Mouse (Mus musculus): ENCODE data around the gene Fam69a.
"Not testable (repeated sequence)": the region's sequence is repeated elsewhere in the genome, so short reads cannot be mapped to it uniquely, and the experiment has no call there.

Gene Fam69a

DNA sequence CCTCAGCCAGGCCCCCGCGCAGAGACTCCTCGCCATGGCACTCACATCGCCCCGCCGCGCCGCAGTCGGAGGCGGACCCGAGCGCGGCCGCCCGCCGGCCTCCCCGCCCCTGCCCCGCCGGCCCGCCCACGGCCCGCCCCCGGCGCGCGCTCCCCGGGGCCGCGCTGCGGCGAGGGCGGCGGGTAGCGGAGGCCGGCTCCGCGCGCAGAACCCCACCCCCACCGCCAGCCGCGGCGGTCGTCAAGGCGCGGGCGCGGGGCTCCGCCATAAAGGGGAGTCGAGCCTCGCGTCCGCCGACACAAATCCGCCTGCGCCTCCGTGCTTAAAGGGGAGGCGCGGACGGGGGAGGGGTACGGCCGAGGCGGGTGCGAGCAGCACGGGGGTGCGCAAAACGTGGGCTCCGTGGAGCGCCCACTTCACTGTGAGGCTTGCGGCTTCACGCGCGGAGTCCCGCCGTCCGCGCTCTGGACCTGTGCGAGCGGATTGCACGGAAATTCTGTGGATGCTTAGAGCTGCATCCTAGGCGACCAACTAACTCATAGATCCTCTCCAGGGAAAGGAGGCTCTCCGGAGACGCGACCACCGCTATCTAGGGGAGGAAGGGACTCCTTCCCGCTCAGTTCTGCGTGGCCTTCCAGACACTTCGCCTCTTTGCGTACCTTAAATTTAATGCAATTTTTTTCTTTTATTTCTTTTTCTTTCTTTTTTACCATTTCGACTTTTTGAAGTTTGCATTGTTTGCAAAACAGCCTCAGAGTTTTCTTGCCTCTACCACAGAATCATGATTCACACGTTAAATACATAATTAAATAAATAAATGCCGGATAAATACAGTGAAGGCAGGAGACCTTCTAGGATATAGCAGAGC lies at the start of gene Fam69a:
TSS of gene Fam69a (minus strand) at position 119 of the 868 bp plus-strand sequence.
- DNase-seq (ENCODE audit: low spot score), result peak; percentile 63

DNA sequence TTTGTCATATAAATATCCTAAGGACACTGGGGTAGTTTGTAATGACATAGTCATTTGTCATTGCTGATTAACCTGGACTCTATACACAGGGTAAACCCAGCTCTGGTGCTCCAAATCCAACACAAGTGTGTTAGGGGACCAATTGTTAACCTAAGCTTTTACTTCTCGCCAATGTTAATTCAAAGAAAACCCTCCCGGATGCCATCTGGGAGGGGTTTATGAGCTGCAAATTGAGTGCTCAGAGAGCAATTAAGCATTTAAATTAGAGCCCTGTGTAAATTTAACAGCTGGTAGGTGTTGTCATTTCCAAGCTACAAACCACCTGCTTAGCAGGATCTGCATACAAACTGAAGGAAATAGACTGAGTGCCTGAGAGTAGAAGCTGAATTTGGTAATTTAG lies 48.6 kb upstream of the Fam69a start:
- no peak for DNase-seq (ENCODE audit: low spot score)

DNA sequence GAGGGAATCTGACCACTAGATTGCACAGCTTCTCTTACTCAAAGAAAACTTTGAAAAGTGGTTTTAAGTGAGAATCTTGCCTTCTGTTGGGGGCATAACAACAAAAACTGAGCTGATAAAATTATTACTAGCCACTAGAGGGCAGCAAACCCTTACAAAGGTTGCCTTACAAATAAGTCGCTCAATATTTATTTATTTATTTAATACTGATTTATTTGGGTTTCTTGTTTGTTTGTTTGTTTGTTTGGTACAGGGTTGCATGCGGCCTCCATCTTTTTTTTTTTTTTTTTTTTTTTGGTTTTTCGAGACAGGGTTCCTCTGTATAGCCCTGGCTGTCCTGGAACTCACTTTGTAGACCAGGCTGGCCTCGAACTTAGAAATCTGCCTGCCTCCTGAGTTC lies 47.3 kb upstream of the Fam69a start:
- DNase-seq (ENCODE audit: low spot score), result no peak

DNA sequence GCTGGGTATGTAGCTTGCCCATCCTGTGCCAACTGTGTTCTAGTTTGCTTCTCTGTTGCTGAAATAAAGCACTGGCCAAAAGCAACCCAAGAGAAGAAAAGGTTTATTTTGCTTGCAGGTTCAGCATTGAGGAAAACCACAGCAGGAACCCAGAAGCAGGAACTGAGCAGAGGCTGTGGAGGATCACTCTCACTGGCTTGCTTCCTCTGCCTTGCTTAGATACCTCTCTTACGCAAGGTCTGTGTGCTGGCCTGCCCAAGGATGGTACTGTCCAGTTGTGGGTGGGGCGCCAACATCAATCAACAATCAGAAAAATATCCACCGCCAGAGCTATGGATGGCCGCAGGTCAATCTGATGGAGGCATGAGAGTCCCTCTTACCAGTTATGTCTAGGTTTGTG lies 44.4 kb upstream of the Fam69a start:
- DNase-seq (ENCODE audit: low spot score), result no peak

DNA sequence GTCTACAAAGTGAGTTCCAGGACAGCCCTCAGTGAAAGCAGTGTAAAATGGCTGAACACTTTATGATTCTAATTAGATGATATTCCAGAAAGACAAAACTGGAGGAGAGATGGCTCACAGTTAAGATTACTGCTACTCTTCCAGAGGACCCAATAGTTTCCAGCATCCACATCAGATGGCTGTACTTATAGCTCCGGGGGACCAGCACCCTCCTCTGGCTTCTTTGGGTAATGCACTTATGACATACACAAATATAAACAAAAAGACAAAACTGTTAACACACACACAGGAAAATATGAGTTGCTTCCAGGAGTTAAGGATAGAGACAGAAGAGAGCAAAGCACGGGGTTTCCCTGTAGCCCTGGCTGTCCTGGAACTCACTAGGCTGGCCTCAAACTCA lies 43.1 kb upstream of the Fam69a start:
- DNase-seq (ENCODE audit: low spot score), result no peak

DNA sequence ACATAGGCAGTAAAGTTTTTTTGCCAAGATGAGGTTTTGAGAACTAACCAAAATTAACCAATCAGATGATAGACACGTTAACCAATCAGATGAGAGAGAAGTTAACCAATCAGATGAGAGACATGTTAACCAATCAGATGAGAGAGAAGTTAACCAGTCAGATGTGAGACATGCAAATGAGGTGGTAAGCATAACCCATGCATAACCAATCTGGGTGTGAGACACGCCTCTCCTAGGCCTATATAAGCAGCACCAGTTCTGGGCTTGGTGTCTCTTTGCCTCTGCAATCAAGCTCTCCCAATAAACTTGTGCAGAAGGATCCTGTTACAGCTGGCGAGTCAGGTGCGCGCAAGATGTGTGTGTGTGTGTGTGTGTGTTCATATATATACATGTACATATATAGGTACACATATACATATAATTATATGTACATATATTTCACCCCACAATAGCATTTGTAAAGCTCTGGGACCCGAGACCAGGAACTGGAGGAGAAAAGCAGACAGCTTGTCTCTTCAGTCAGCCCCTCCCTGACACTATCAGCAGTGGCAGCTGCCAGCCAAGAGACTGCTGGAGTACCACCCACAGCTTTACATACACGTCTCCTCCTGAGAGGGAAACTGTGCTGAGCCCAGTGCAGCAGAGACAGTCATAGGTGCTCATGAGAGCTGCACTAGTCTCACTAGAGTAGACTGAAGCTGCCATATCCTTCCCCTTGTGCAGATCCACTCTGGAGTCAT lies 42.1 kb upstream of the Fam69a start:
- DNase-seq (ENCODE audit: low spot score), result not testable (repeated sequence)

DNA sequence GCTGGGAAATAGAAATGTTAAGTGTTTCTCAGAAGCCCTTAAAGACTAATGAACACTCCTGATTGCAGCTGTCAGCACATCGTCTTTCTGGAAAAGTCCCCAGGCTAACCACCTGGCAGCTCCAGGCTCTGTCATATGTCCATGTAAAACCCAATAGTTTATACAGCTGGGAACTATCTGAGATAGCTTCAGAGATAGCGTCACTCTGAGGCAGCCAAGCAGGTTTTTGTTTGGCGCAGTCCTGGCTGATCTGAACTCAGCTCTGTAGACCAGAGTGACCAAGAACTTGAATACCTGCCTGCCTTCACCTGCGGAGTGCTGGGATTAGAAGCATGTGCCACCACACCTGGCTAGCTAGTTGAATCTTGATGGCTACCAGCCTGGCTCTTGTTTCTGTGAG lies 41.3 kb upstream of the Fam69a start:
- no peak for DNase-seq (ENCODE audit: low spot score)

DNA sequence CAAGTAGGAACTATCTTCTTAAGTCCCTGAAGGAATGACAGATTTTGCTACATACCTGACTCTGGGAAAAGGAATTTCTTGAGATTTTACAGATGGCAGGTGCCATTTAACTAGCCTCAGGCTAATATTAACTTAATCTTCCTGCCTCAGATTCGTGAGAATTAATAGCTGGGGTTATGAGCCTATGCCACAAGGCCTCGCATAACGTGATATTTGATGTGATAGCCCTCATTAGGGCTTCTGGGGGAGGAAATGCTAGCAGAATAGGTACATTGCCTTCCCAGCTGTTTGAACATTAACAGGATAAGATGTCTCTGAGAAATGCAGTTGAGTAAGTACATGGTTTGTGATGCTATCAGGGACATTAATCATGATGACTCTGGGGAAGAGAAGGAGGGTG lies 34.5 kb upstream of the Fam69a start:
- no peak for DNase-seq (ENCODE audit: low spot score)

DNA sequence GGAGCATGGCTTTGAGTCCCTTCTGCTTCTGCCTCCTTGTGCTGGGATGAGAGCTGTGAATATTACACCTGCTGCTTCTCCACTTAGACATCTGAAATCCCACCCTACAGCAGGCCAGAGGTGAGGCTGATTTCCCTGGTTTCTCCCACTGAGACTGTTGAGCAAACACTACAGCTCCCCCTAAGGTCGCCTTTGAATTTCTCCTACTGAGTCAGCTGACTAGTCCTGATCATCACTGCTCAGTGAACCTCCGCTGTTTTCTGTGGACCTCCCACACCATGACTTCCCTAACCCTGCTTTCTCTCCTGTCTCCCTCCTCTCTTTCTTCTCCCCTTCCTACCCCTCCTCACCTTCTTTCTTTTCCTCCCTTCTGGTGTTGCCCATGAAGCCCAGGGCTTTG lies 32.5 kb upstream of the Fam69a start:
- DNase-seq (ENCODE audit: low spot score), result no peak

DNA sequence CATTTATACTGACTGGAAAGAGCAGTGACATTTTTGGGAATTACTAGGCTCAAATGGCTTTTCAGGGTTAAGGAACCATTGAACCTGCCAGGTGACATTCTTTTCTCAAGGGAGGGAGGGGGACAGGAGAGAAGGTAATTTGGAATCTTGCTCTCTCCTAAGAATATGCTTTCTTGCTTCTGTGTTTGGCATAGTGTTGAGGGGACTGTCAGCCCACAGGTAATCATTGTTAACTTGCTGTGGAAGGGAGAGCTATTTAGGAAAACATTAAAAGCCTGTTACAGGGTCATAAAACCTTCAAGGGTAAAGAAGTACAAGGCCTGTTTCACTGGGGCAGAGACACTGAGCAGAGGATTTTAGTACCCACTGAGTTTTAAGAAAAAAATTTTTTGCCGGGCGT lies 30.3 kb upstream of the Fam69a start:
- DNase-seq (ENCODE audit: low spot score), result no peak

DNA sequence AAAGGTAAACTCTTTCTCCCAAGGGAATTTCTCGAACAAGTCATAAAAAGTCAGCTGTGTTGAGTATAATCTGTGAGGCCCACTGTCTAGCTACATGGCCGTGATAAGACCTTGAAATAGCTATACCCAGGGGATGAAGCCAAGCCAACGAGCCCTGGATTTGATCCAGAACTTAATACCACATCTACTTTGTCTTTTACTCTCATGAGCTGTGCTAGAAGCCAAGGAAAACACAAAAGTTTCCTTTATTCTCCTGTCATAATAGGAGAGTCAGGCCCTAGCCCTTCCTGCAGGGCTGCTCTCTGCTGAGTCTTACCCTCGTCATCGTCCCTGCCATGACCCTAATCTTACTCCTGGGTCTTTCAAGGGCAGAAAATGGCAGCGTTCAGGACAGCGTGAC lies 28.5 kb upstream of the Fam69a start:
- no peak for DNase-seq (ENCODE audit: low spot score)

DNA sequence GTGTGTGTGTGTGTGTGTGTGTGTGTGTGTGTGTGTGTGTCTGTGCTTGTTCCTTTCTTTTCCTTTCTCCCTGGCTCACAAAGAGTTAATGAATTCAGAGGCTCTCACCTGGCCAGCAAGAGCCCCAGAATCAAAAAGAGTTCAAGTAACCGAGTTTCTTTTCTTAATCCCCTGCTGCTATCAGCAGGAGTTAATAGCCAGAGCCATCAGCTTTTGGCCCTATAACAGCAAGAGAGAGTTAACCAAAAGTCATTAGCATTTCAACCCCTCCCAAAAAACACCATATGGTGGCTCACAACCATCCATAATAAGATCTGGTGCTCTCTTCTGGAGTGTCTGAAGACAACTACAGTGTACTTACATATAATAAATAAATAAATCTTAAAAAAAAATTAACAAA lies 27.3 kb upstream of the Fam69a start:
- DNase-seq (ENCODE audit: low spot score), result no peak

DNA sequence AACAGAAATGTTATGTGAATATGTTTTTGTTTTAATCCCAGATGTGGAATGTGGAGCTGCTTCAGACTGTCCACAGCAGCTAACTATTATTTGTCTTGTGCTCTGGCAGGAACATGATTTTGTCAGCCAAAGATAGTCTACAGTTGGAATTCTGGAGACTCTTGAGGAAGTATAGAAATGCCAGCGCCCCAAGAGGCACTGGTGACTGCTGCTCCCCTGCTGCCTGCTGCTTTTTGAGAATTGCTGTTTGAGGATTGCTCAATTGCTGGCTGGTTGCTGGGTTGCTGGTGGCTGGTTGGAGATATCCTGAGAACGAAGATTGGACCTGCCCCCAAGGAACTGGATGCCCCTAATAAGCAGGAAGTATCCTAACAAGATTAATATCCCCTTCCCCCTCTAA lies 22.8 kb upstream of the Fam69a start:
- DNase-seq (ENCODE audit: low spot score), result no peak

DNA sequence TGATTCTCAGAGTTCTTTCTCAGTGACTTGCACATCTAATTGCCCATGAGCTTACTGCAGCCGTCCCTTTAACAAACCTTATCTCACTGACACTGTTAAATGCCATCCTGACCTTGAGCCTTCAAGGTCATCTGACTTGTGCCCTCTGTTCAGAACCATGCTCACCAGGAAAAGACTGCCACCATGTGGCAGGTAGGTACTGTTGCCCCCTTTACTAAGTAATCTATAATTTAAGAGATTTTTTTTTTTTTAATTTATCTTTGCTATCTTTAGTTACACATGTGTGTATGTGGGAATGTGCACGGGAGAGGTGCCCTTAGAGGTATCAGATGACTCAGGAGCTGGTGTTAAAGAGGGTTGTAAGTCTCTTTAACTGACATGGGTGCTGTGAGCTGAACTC lies 18.2 kb upstream of the Fam69a start:
- no peak for DNase-seq (ENCODE audit: low spot score)

DNA sequence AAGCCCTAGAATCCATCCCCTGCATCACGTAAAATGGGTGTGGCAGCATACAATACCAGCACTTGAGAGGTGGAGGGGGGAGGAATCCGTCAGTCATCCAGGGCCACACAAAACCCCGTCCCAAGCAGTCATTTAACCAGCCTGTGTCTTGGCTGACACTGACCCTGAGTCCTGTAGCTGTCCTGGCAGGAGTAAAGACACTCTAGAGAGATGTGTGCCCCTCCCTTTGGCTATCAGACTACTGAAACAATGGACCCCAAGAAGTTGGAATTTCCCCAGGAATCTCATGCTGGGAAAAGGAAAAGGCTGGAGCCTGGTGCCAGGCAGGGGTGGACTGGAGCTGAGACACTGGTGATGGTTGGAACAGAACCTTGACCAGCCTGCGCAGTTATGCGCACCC lies 15.8 kb upstream of the Fam69a start:
- DNase-seq (ENCODE audit: low spot score), result no peak

DNA sequence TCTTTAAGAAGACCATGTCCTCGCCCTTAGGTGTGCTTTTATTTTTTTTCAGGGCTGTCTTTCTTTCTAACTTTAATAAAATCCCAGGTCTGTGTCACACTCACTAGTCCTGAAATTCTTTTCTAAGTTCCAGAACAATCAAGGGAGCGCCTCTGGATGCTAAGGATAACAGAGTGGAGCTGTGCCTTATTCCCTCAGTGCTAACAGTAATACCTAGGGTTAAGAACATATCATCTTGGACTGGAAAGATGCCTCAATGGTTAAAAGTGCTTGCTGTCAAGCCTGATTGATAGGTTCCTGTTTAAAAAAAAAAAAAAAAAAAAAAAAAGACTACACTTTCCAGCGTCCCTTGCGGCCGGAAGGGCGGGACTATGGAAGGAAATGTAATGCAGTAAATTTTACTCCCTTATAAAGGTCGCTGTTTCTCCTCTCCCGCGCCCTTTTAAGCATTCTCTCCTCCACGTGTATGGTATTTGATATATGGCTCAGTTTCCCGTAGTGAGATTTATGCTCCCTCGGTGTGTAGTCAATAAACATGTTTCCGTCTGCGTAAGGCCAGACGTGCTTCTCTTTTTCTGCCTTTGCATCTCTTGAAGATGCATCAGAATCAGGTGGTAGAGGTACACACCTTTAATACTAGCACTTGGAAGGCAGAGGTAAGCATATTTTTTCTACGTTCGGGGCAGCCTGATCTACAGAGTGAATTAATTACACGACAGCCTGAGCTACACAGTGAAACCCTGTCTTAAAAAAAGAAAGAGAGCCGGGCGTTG lies 14.1 kb upstream of the Fam69a start:
- no peak for DNase-seq (ENCODE audit: low spot score)

DNA sequence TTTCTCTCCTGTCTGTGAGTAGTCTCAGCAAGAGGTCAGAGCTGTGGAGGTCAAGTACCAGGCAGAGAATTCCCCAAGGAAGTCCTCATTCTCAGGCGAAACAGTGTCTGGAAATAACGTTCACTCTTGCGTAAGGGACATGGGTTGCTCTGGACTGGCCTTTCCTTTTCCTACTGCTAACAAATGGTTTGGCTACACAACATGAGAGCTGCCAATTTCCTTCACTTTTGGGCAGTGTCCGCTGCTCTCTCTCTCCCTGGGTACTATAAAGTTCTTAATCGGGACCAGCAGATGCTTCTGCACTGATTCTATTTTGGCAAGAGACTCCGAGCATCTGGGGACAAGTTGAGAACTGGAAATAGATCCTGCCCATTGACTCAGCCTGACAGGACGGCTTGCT lies 10.8 kb upstream of the Fam69a start:
- DNase-seq (ENCODE audit: low spot score), result no peak

DNA sequence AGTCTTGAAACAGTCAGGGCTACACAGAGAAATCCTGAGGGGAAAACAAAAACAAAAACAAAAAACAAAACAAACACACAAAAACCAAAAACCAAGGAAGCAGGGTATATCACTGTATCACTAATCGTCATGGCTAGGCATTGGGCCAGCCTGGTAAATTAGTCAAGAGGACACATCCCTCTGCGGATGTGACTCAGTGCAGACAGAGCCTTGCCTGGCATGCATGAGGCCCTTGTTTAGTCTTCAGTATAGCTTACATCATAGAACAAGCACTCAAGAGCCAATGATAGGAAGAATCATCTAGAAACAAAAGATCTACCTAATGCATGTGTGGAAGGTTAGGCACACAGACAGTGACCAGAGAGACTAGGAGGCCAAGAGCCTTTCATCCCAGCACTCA lies 9.1 kb upstream of the Fam69a start:
- DNase-seq (ENCODE audit: low spot score), result no peak

DNA sequence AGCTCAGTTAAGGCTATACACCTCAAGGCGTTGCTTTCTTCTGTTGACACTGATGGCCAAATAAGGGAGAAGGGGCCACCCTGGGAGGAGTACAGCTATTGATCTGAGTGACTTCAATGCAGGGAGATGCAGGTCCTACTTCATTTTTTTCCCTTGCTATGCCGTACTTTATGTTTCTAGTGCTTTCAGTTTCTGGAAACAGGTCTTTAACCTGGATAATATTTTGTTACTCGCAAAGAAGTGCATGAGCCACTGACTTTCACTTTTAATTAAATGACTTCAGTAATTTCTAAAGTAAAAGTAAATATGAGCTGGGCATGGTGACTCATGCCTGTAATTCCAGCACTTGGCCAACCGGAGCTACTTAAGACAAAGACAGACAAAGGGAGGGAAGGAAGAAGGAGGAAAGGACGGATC lies 958 bp upstream of the Fam69a start:
- no peak for DNase-seq (ENCODE audit: low spot score)

DNA sequence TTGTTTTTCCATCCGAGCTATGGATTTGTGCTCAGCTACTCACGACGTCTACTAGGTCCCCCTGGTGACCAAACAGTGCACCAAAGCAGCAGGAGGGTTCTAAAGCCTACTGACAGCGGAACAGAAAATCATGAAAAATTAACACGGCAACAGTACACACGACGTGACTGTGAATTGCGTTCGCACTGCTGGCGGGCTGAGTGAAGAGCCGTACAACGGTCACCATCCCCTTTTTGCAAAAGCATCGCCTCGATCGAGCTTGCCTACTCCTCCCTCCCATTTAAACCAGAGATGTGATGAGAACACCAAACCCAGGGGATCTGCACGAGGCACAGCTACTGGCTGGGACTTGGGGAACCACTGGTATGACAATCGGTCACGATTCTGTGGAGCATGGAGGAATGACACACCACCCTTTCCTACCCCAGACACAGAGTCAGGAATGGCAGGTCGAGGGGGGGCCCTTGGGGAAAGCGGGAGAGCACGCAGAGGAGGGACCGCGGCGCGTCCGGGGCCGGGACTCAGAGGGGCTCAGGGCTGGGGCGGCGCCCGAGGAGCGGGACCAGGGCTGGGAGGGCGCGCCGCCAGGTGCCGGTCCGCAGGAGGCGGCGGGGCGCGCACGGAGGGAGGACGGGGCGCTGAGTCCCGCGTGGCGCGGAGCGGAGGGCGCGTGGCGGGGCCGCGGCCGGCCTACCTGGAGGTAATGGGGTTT lies 474 bp downstream of the Fam69a start:
- peak; percentile 38 for DNase-seq (ENCODE audit: low spot score)

DNA sequence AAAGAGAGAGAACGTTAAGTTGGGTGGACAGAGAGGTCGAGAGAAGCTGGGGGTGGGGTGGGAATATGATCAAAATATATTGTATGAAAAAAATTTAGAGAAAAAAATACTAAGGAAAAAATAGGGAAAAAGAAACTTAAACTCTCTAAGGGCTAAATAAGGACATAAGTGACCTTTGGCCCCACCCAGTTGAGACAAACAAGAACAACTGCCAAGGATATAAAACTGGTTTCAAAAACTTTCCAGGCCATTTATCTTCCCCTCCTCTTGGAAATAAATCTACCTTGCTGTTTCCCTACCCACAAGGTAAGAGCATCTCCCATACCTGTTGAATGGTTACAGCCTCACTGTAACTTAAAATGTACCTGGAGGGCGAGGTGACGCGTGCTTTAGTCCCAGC lies 2.9 kb downstream of the Fam69a start:
- no peak for DNase-seq (ENCODE audit: low spot score)

DNA sequence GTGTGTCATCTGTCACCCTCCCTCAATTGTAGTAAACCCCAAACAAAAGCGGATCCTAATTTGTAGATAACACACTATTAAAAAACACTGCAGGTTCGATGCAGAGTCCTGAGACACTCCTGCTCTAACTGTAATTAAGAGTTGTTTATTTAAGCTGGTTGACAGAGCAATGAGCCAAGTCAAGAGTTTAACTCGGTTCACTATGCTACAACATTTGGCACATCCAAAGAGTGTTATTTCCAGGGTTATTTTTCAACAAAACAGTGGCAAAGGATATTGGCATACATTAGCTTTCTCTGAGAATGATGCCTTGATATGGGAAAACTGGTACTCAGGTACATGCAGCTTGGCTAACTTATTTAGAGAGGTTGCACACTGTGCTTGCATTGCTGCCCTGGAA lies 4.9 kb downstream of the Fam69a start:
- DNase-seq (ENCODE audit: low spot score), result no peak

All from ovary, postnatal 10 days (tissue).